21 mouse cellular contexts compared by ENCODE assay signal in the genomic region with DNA sequence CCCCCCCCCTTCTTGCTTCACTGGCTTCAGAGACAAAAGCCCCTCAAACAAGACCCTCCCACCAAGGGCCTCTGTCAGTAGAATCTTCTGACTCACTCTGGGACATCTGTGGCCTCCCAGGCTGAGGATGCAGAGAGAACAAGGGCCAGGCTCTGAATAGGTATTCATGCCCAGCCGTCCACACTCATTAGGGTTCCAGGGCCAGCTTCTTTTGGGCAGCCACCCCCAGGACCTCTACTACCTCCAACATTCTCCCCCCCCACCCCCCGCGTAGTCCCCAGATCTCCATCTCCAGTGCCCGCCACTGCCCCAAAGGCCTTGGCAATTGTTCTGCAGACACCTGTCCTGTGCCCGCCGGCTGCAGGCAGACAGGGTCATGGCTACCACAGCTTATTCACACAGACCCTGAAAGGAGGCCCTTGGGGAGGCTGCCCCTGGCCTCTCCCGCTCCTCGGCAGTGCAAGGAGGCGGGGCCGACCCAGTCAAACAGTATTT. TPM values are rescaled to one million over a fixed set of nuclear protein-coding genes. Genes with fewer than 3 reads are reported as not detected.
DNase-seq lines count a peak whose midpoint lies in the region; ATAC-seq lines count a peak whose summit lies in the region.
"Had no signal": no experiment of that assay in that cellular context is flagged by ENCODE, and none has a peak within 500 bp of the region (broad histone marks: within the 10 kb centered on the region; RNA-seq: fewer than 3 reads in every experiment).

No protein-coding gene starts in this region.

- no peak overlapping the region for H3K27ac ChIP-seq in embryonic facial prominence, embryonic 12.5 days
- peak overlapping the region; percentile 91 for H3K27ac ChIP-seq in hindbrain, embryonic 11.5 days (ENCODE audit: low read depth, low read length)
- peak overlapping the region; percentile 77 for H3K27ac ChIP-seq in midbrain, embryonic 13.5 days
- H3K27ac ChIP-seq: gastrocnemius, adult 2 months; kidney, embryonic 15.5 days; stomach, embryonic 15.5 days had no signal

- no peaks in the 10 kb centered on the region for H3K36me3 ChIP-seq in embryonic facial prominence, embryonic 12.5 days
- no peaks in the 10 kb centered on the region for H3K36me3 ChIP-seq in hindbrain, embryonic 11.5 days (ENCODE audit: control insufficient read depth, insufficient read depth, low read length)
- H3K36me3 ChIP-seq in midbrain, embryonic 13.5 days, result no peaks in the 10 kb centered on the region
- H3K36me3 ChIP-seq: G1E; heart, embryonic 12.5 days; kidney, embryonic 15.5 days; stomach, embryonic 15.5 days had no signal

- H3K9me3 ChIP-seq in embryonic facial prominence, embryonic 12.5 days, result no peaks in the 10 kb centered on the region
- H3K9me3 ChIP-seq in hindbrain, embryonic 11.5 days (ENCODE audit: control insufficient read depth, low read length), result no peaks in the 10 kb centered on the region
- H3K9me3 ChIP-seq in midbrain, embryonic 13.5 days, result no peaks in the 10 kb centered on the region
- H3K9me3 ChIP-seq: G1E; heart, embryonic 12.5 days; kidney, embryonic 15.5 days; megakaryocyte, embryonic 14.5 days; stomach, embryonic 15.5 days had no signal

- H3K4me3 ChIP-seq in embryonic facial prominence, embryonic 12.5 days, result no peak overlapping the region
- H3K4me3 ChIP-seq in hindbrain, embryonic 11.5 days (ENCODE audit: low read depth, low read length), result no peak overlapping the region
- H3K4me3 ChIP-seq in midbrain, embryonic 13.5 days (replicated peaks), result no peak overlapping the region
- H3K4me3 ChIP-seq: gastrocnemius, adult 2 months; heart, embryonic 12.5 days; kidney, embryonic 15.5 days; megakaryocyte, embryonic 14.5 days; stomach, embryonic 15.5 days had no signal

- intact Hi-C loops in heart, postnatal 10 days (cut with DNase I), result no loop called here

- peak; percentile 54; the same call in 1 of the 2 replicates for ATAC-seq in embryonic facial prominence, embryonic 12.5 days (ENCODE audit: insufficient number of reproducible peaks, insufficient read depth, low FRiP score, low TSS enrichment)
- ATAC-seq in hindbrain, embryonic 11.5 days (ENCODE audit: low FRiP score), result peak; percentile 91
- ATAC-seq in midbrain, embryonic 13.5 days, result peak; percentile 82

- peaks cover 4% of the 10 kb centered on the region; the same call in 1 of the 2 replicates for H3K27me3 ChIP-seq in embryonic facial prominence, embryonic 12.5 days
- no peaks in the 10 kb centered on the region for H3K27me3 ChIP-seq in hindbrain, embryonic 11.5 days (ENCODE audit: control insufficient read depth, insufficient read depth, low read length)
- H3K27me3 ChIP-seq in midbrain, embryonic 13.5 days, result no peaks in the 10 kb centered on the region
- H3K27me3 ChIP-seq: stomach, embryonic 15.5 days had no signal

- 46% methylated on average over 10 of the region's 10 CpGs for WGBS in embryonic facial prominence, embryonic 12.5 days
- WGBS in hindbrain, embryonic 11.5 days, result 25% methylated on average over 9 of the region's 10 CpGs
- WGBS in midbrain, embryonic 13.5 days, result 8% methylated on average over 10 of the region's 10 CpGs

- H3K4me2 ChIP-seq in embryonic facial prominence, embryonic 12.5 days (replicated peaks), result no peak overlapping the region
- H3K4me2 ChIP-seq in hindbrain, embryonic 11.5 days (replicated peaks; ENCODE audit: low read depth, low read length), result no peak overlapping the region; the same call in 1 of the 2 replicates
- H3K4me2 ChIP-seq in midbrain, embryonic 13.5 days (replicated peaks), result no peak overlapping the region
- H3K4me2 ChIP-seq: heart, embryonic 12.5 days; kidney, embryonic 15.5 days; stomach, embryonic 15.5 days had no signal

- peak; percentile 70 for DNase-seq in Muller cell, postnatal 12 days (ENCODE audit: inconsistent ontology term)
- DNase-seq in hindbrain, embryonic 11.5 days (ENCODE audit: low spot score), result peak; percentile 75
- DNase-seq in heart, adult 18-20 months, result no peak
- DNase-seq in kidney, adult 9 months, result no peak
- no peak for DNase-seq in lung, postnatal 14 days
- DNase-seq in heart, postnatal 10 days, result no peak
- DNase-seq: cerebellum, adult 2 months; gastrocnemius, adult 2 months; layer of hippocampus, adult 9-11 months; lung, adult 2 months; right cerebral cortex, postnatal 4 days had no signal

- no peak overlapping the region for H3K9ac ChIP-seq in embryonic facial prominence, embryonic 12.5 days
- no peak overlapping the region for H3K9ac ChIP-seq in hindbrain, embryonic 11.5 days (ENCODE audit: low read depth, low read length)
- H3K9ac ChIP-seq in midbrain, embryonic 13.5 days (replicated peaks), result no peak overlapping the region
- H3K9ac ChIP-seq: heart, embryonic 12.5 days; kidney, embryonic 15.5 days; stomach, embryonic 15.5 days had no signal

- H3K4me1 ChIP-seq in embryonic facial prominence, embryonic 12.5 days, result peaks cover 13% of the 10 kb centered on the region; the same call in 1 of the 2 replicates
- H3K4me1 ChIP-seq in hindbrain, embryonic 11.5 days (replicated peaks; ENCODE audit: control insufficient read depth, insufficient read depth, low read length), result peaks cover 12% of the 10 kb centered on the region
- H3K4me1 ChIP-seq in midbrain, embryonic 13.5 days (replicated peaks), result peaks cover 43% of the 10 kb centered on the region
- H3K4me1 ChIP-seq: heart, embryonic 12.5 days; kidney, embryonic 15.5 days; stomach, embryonic 15.5 days had no signal

RNA-seq across cellular contexts. Expression of a gene that starts 5.0 kb away (rescaled TPM):
- polyA plus RNA-seq in embryonic facial prominence, embryonic 12.5 days (2016; fragmentation: Nextera tagmentation; extraction: Ambion mirVana), result not detected in 2 replicates
- polyA plus RNA-seq in hindbrain, embryonic 11.5 days (2014; fragmentation: Nextera tagmentation; extraction: Ambion mirVana), result not detected in 2 replicates
- not detected in 2 replicates for polyA plus RNA-seq in midbrain, embryonic 13.5 days (2015; fragmentation: Nextera tagmentation; extraction: Ambion mirVana)
- total RNA-seq in heart, adult 18-20 months (2021), result not detected
- not detected for total RNA-seq in heart, postnatal 10 days (2021)
- total RNA-seq: G1E; gastrocnemius, adult 2 months had no signal
- polyA plus RNA-seq: C2C12; cerebellum, adult 2 months; G1E; heart, embryonic 12.5 days; kidney, embryonic 15.5 days; limb, embryonic 14.5 days; lung, adult 2 months; stomach, embryonic 15.5 days; urinary bladder, adult 2 months had no signal

Comparison
In these comparisons a context has a peak if more than half of its experiments do, and no peak if none do; other contexts are left out.
1. DNase-seq: peak in Muller cell, postnatal 12 days (single experiment) and hindbrain, embryonic 11.5 days (single experiment); none in heart, adult 18-20 months (0 of 2), kidney, adult 9 months (single experiment), lung, postnatal 14 days (single experiment) and heart, postnatal 10 days (0 of 2).
2. Peak in every context shown above with its lines, with median percentiles within 50 percentile points of each other: ATAC-seq.